Mouse (Mus musculus): ENCODE measurements around the gene Arhgap17. TPM values are rescaled to one million over a fixed set of nuclear protein-coding genes. Genes with fewer than 3 reads are reported as not detected.

Arhgap17 gene
- polyA plus RNA-seq, 1 experiment from 2014 or later = 23.2 TPM

- Histone ChIP-seq H3K4me1 (no peaks in the 10 kb centered on the region), H3K27ac (no peak overlapping the region), H3K4me3 (no peak overlapping the region), H3K9me3 (no peaks in the 10 kb centered on the region), H3K36me3 (peaks cover 94% of the 10 kb centered on the region), H3K4me2 (replicated peaks) (no peak overlapping the region), H3K9ac (no peak overlapping the region), H3K27me3 (no peaks in the 10 kb centered on the region)
- ATAC-seq (ENCODE audit: low FRiP score, low read depth) = no peak
- WGBS = 87% methylated on average over 7 of the region's 7 CpGs
These were observed 74.3 kb downstream of the Arhgap17 start for GRCm38 (mm10) chr7:123295423-123295822.

- H3K27me3 ChIP-seq = no peaks in the 10 kb centered on the region
- no peaks in the 10 kb centered on the region for H3K9me3 ChIP-seq
- H3K4me2 ChIP-seq (replicated peaks) = no peak overlapping the region
- WGBS = 90% methylated on average over 7 of the region's 7 CpGs
- H3K4me3 ChIP-seq = no peak overlapping the region
- no peak overlapping the region for H3K27ac ChIP-seq
- H3K9ac ChIP-seq = no peak overlapping the region
- peaks cover 94% of the 10 kb centered on the region for H3K36me3 ChIP-seq
- no peaks in the 10 kb centered on the region for H3K4me1 ChIP-seq
- ATAC-seq (ENCODE audit: low FRiP score, low read depth) = no peak
These were observed 75.8 kb downstream of the Arhgap17 start for GRCm38 (mm10) chr7:123293898-123294297.

GRCm38 (mm10) chr7:123291942-123292341, 77.8 kb downstream of the Arhgap17 start:
- 86% methylated on average over 8 of the region's 8 CpGs for WGBS
- H3K27me3 ChIP-seq = no peaks in the 10 kb centered on the region
- no peak for ATAC-seq (ENCODE audit: low FRiP score, low read depth)
- no peak overlapping the region for H3K27ac ChIP-seq
- no peak overlapping the region for H3K4me3 ChIP-seq
- no peak overlapping the region for H3K4me2 ChIP-seq (replicated peaks)
- H3K36me3 ChIP-seq = peaks cover 97% of the 10 kb centered on the region
- H3K9me3 ChIP-seq = no peaks in the 10 kb centered on the region
- no peak overlapping the region for H3K9ac ChIP-seq
- no peaks in the 10 kb centered on the region for H3K4me1 ChIP-seq

GRCm38 (mm10) chr7:123289176-123289575, 80.5 kb downstream of the Arhgap17 start:
- Histone ChIP-seq H3K4me1 (no peaks in the 10 kb centered on the region), H3K4me2 (replicated peaks) (no peak overlapping the region), H3K9me3 (no peaks in the 10 kb centered on the region), H3K27ac (no peak overlapping the region), H3K27me3 (no peaks in the 10 kb centered on the region), H3K36me3 (peaks cover 97% of the 10 kb centered on the region), H3K9ac (no peak overlapping the region), H3K4me3 (no peak overlapping the region)
- 82% methylated on average over 4 of the region's 4 CpGs for WGBS
- no peak for ATAC-seq (ENCODE audit: low FRiP score, low read depth)

- peaks cover 86% of the 10 kb centered on the region for H3K36me3 ChIP-seq
- no peak overlapping the region for H3K4me3 ChIP-seq
- H3K27ac ChIP-seq = no peak overlapping the region
- no peaks in the 10 kb centered on the region for H3K4me1 ChIP-seq
- no peaks in the 10 kb centered on the region for H3K9me3 ChIP-seq
- H3K9ac ChIP-seq = no peak overlapping the region
- H3K4me2 ChIP-seq (replicated peaks) = no peak overlapping the region
- no peaks in the 10 kb centered on the region for H3K27me3 ChIP-seq
- no peak for ATAC-seq (ENCODE audit: low FRiP score, low read depth)
- WGBS = 88% methylated on average over 3 of the region's 3 CpGs
These were observed 81.8 kb downstream of the Arhgap17 start for GRCm38 (mm10) chr7:123287903-123288302.

- no peak for ATAC-seq (ENCODE audit: low FRiP score, low read depth)
- Histone ChIP-seq H3K4me1 (no peaks in the 10 kb centered on the region), H3K4me3 (no peak overlapping the region), H3K27me3 (no peaks in the 10 kb centered on the region), H3K36me3 (peaks cover 80% of the 10 kb centered on the region), H3K9me3 (no peaks in the 10 kb centered on the region), H3K9ac (no peak overlapping the region), H3K4me2 (replicated peaks) (no peak overlapping the region), H3K27ac (no peak overlapping the region)
- WGBS = 95% methylated on average over 5 of the region's 5 CpGs
These were observed 83.8 kb downstream of the Arhgap17 start for GRCm38 (mm10) chr7:123285896-123286295.

GRCm38 (mm10) chr7:123283826-123284225, 85.9 kb downstream of the Arhgap17 start:
- H3K4me3 ChIP-seq = no peak overlapping the region
- peaks cover 77% of the 10 kb centered on the region for H3K36me3 ChIP-seq
- ATAC-seq (ENCODE audit: low FRiP score, low read depth) = no peak
- no peaks in the 10 kb centered on the region for H3K4me1 ChIP-seq
- H3K4me2 ChIP-seq (replicated peaks) = no peak overlapping the region
- H3K27ac ChIP-seq = no peak overlapping the region
- H3K9me3 ChIP-seq = no peaks in the 10 kb centered on the region
- no peak overlapping the region for H3K9ac ChIP-seq
- WGBS = 82% methylated on average over 4 of the region's 4 CpGs
- no peaks in the 10 kb centered on the region for H3K27me3 ChIP-seq

GRCm38 (mm10) chr7:123279797-123280196, 89.9 kb downstream of the Arhgap17 start:
- H3K9me3 ChIP-seq = no peaks in the 10 kb centered on the region
- H3K4me1 ChIP-seq = no peaks in the 10 kb centered on the region
- ATAC-seq (ENCODE audit: low FRiP score, low read depth) = no peak
- no peak overlapping the region for H3K27ac ChIP-seq
- 90% methylated on average over 4 of the region's 4 CpGs for WGBS
- peaks cover 54% of the 10 kb centered on the region for H3K36me3 ChIP-seq
- H3K9ac ChIP-seq = no peak overlapping the region
- no peaks in the 10 kb centered on the region for H3K27me3 ChIP-seq
- H3K4me2 ChIP-seq (replicated peaks) = no peak overlapping the region
- no peak overlapping the region for H3K4me3 ChIP-seq

- 86% methylated on average over 4 of the region's 4 CpGs for WGBS
These were observed 93.1 kb downstream of the Arhgap17 start for GRCm38 (mm10) chr7:123276568-123276967.

GRCm38 (mm10) chr7:123273056-123273455, 96.7 kb downstream of the Arhgap17 start:
- Histone ChIP-seq H3K4me2 (replicated peaks) (no peak overlapping the region), H3K4me3 (no peak overlapping the region), H3K9ac (no peak overlapping the region), H3K27ac (no peak overlapping the region), H3K4me1 (no peaks in the 10 kb centered on the region), H3K36me3 (peaks cover 7% of the 10 kb centered on the region), H3K27me3 (no peaks in the 10 kb centered on the region), H3K9me3 (no peaks in the 10 kb centered on the region)
- WGBS = 70% methylated on average over 11 of the region's 11 CpGs
- ATAC-seq (ENCODE audit: low FRiP score, low read depth) = no peak

More at GRCm38 (mm10) chr7:123276568-123276967, 93.1 kb downstream of the Arhgap17 start:
- Histone ChIP-seq H3K9ac (no peak overlapping the region), H3K4me1 (no peaks in the 10 kb centered on the region), H3K9me3 (no peaks in the 10 kb centered on the region), H3K4me3 (no peak overlapping the region), H3K36me3 (peaks cover 38% of the 10 kb centered on the region), H3K4me2 (replicated peaks) (no peak overlapping the region), H3K27me3 (no peaks in the 10 kb centered on the region), H3K27ac (no peak overlapping the region)
- ATAC-seq (ENCODE audit: low FRiP score, low read depth) = no peak

GRCm38 (mm10) chr7:123258103-123258502, 111.6 kb downstream of the Arhgap17 start:
- Histone ChIP-seq H3K4me1 (no peaks in the 10 kb centered on the region), H3K4me3 (no peak overlapping the region), H3K9ac (no peak overlapping the region), H3K9me3 (no peaks in the 10 kb centered on the region), H3K27ac (no peak overlapping the region), H3K27me3 (no peaks in the 10 kb centered on the region), H3K4me2 (replicated peaks) (no peak overlapping the region), H3K36me3 (no peaks in the 10 kb centered on the region)
- no peak for ATAC-seq (ENCODE audit: low FRiP score, low read depth)
- 90% methylated on average over 8 of the region's 8 CpGs for WGBS

- Histone ChIP-seq H3K36me3 (no peaks in the 10 kb centered on the region), H3K27ac (no peak overlapping the region), H3K4me2 (replicated peaks) (no peak overlapping the region), H3K4me3 (no peak overlapping the region), H3K9me3 (no peaks in the 10 kb centered on the region), H3K4me1 (no peaks in the 10 kb centered on the region), H3K9ac (no peak overlapping the region), H3K27me3 (no peaks in the 10 kb centered on the region)
- ATAC-seq (ENCODE audit: low FRiP score, low read depth) = no peak
- 89% methylated on average over 14 of the region's 14 CpGs for WGBS
These were observed 115.3 kb downstream of the Arhgap17 start for GRCm38 (mm10) chr7:123254196-123254970.

GRCm38 (mm10) chr7:123253396-123253795, 116.3 kb downstream of the Arhgap17 start:
- H3K4me1 ChIP-seq = no peaks in the 10 kb centered on the region
- 86% methylated on average over 7 of the region's 7 CpGs for whole genome bisulfite sequencing
- H3K27me3 ChIP-seq = no peaks in the 10 kb centered on the region
- H3K4me2 ChIP-seq (replicated peaks) = no peak overlapping the region
- no peak overlapping the region for H3K27ac ChIP-seq
- no peaks in the 10 kb centered on the region for H3K36me3 ChIP-seq
- no peak overlapping the region for H3K4me3 ChIP-seq
- no peak for ATAC-seq (ENCODE audit: low FRiP score, low read depth)
- no peak overlapping the region for H3K9ac ChIP-seq
- H3K9me3 ChIP-seq = no peaks in the 10 kb centered on the region
